ENCODE assay signal across 12 mouse cellular contexts in the genomic region with DNA sequence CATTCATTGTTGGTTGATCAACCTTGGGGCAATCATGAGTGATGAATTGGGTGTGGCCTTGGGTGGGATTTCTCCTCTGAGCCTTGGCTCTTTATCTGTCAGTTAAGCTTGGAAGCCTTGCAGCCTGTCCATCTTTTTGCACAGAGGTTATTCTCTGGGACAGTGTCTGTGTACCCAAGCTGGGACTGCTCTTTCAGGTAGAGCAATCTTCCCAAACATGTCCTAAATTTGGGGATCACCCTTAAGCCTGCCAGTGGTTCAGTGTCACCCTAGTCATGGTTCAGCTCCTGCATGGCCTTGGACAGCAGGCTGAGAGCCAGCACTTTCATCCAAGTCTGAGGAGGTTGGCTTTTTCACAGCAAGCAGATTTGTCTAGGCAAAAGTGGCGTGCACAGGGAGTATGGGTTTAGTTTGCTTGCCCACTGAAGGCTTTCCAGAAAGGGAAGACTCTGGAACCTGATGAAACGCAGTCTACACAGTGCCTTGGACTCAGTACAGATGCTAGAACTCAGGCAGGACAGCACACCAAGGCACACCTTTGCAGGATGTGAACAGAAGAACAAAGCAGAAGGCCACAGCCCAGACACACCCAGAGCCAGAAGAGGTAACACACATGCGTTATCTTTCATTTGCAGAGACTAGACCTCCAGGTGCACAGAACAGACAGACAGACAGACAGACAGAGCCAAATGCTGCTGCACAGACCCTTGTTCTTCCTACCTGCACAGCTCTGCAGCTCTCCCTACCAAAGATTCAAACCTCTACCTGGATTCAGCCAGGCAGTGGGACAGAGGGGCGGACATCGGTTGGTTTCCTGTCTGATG.
DNase-seq lines count a peak whose midpoint lies in the region; ATAC-seq and TF ChIP-seq lines count a peak whose summit lies in the region.
"Had no signal": no experiment of that assay in that cellular context is flagged by ENCODE, and none has a peak within 500 bp of the region (broad histone marks: within the 10 kb centered on the region; RNA-seq: fewer than 3 reads in every experiment).

No protein-coding gene starts in this region.

- H3K9me3 ChIP-seq in heart, embryonic 15.5 days (replicated peaks): no peaks in the 10 kb centered on the region
- H3K9me3 ChIP-seq in E14TG2a.4 (ENCODE audit: low read length): no peaks in the 10 kb centered on the region
- no peaks in the 10 kb centered on the region for H3K9me3 ChIP-seq in ES-E14 (ENCODE audit: control insufficient read depth, insufficient read depth, low read depth, low read length)
- no peaks in the 10 kb centered on the region for H3K9me3 ChIP-seq in intestine, embryonic 15.5 days
- H3K9me3 ChIP-seq: midbrain, embryonic 15.5 days; neural tube, embryonic 12.5 days had no signal

- no peaks in the 10 kb centered on the region for H3K27me3 ChIP-seq in heart, embryonic 15.5 days
- H3K27me3 ChIP-seq in E14TG2a.4 (ENCODE audit: insufficient read depth, low read length): no peaks in the 10 kb centered on the region
- H3K27me3 ChIP-seq in intestine, embryonic 15.5 days (replicated peaks): no peaks in the 10 kb centered on the region
- H3K27me3 ChIP-seq: midbrain, embryonic 15.5 days; neural tube, embryonic 12.5 days had no signal

- no peak for TF ChIP-seq CTCF in E14TG2a.4 (conservative IDR thresholded peaks at IDR 0.05; ENCODE audit: low read length)

- WGBS in heart, embryonic 15.5 days: 80% methylated on average over 5 of the region's 5 CpGs
- WGBS in intestine, embryonic 15.5 days: 72% methylated on average over 5 of the region's 5 CpGs

- in situ Hi-C loops in ES-E14 (cut with MboI; ENCODE audit: low sequenced_read_pairs in 2 of 2, unreplicated experiment in 2 of 2): no loop called here

- H3K4me1 ChIP-seq in heart, embryonic 15.5 days (replicated peaks): peaks cover 11% of the 10 kb centered on the region
- peaks cover 94% of the 10 kb centered on the region for H3K4me1 ChIP-seq in E14TG2a.4 (replicated peaks; ENCODE audit: low read depth, low read length)
- H3K4me1 ChIP-seq in ES-E14 (ENCODE audit: control insufficient read depth in 2 of 2, insufficient read depth in 2 of 2, low read length in 2 of 2, poor library complexity in 1 of 2): peaks cover 10 to 39% of the 10 kb centered on the region in 2 experiments
- H3K4me1 ChIP-seq in intestine, embryonic 15.5 days (replicated peaks): peaks cover 14% of the 10 kb centered on the region
- H3K4me1 ChIP-seq: midbrain, embryonic 15.5 days; neural tube, embryonic 12.5 days had no signal

- ATAC-seq in heart, embryonic 15.5 days (replicated peaks; ENCODE audit: insufficient number of reproducible peaks, insufficient read depth, low FRiP score, low read depth): no peak
- peak; percentile 50 for ATAC-seq in intestine, embryonic 15.5 days
- ATAC-seq: midbrain, embryonic 15.5 days had no signal

- H3K9ac ChIP-seq in heart, embryonic 15.5 days: no peak overlapping the region
- peak overlapping the region; percentile 48; the same call in 1 of the 2 replicates for H3K9ac ChIP-seq in ES-E14 (ENCODE audit: insufficient read depth, low read depth, low read length, poor library complexity, severe bottlenecking)
- H3K9ac ChIP-seq in intestine, embryonic 15.5 days: no peak overlapping the region
- H3K9ac ChIP-seq: midbrain, embryonic 15.5 days; neural tube, embryonic 12.5 days had no signal

- peaks cover 10% of the 10 kb centered on the region; the same call in 1 of the 2 replicates for H3K36me3 ChIP-seq in heart, embryonic 15.5 days
- H3K36me3 ChIP-seq in E14TG2a.4 (ENCODE audit: insufficient read depth, low read length) (peaks cover 41% of the 10 kb centered on the region), ES-E14 (ENCODE audit: control insufficient read depth, insufficient read depth, low read length, poor library complexity, severe bottlenecking) (peaks cover 16% of the 10 kb centered on the region)
- H3K36me3 ChIP-seq in intestine, embryonic 15.5 days: peaks cover 3% of the 10 kb centered on the region; the same call in 1 of the 2 replicates
- H3K36me3 ChIP-seq: midbrain, embryonic 15.5 days had no signal

- H3K4me3 ChIP-seq in heart, embryonic 15.5 days: no peak overlapping the region
- peak overlapping the region; percentile 59 for H3K4me3 ChIP-seq in E14TG2a.4 (replicated peaks; ENCODE audit: low read length)
- peak overlapping the region; percentile 11 to 43; a peak in 3 of 4 replicates for H3K4me3 ChIP-seq in ES-E14 (ENCODE audit: insufficient read depth in 1 of 2, low read depth in 1 of 2, low read length in 2 of 2, poor library complexity in 1 of 2, severe bottlenecking in 1 of 2)
- no peak overlapping the region for H3K4me3 ChIP-seq in intestine, embryonic 15.5 days (replicated peaks)
- H3K4me3 ChIP-seq: layer of hippocampus, adult 2 months; midbrain, embryonic 15.5 days; neural tube, embryonic 12.5 days had no signal

- intact Hi-C loops in heart, postnatal 14 days (cut with DNase I): loop anchor here (5.0 kb wide), 2 partner anchors 66 to 284 kb away; a partner anchor contains a TSS

- peak overlapping the region; percentile 18 for H3K27ac ChIP-seq in heart, embryonic 15.5 days
- peak overlapping the region; percentile 92 for H3K27ac ChIP-seq in ES-E14 (ENCODE audit: insufficient read depth, low read depth, low read length, poor library complexity, severe bottlenecking)
- H3K27ac ChIP-seq in intestine, embryonic 15.5 days: 0 out of 2 replicates have a peak overlapping the region, but pooled peaks have one; percentile 9
- H3K27ac ChIP-seq: layer of hippocampus, adult 2 months; midbrain, embryonic 15.5 days; neural tube, embryonic 12.5 days had no signal

- no peak overlapping the region for H3K4me2 ChIP-seq in heart, embryonic 15.5 days
- H3K4me2 ChIP-seq in intestine, embryonic 15.5 days (replicated peaks): no peak overlapping the region
- H3K4me2 ChIP-seq: midbrain, embryonic 15.5 days; neural tube, embryonic 12.5 days had no signal

- DNase-seq in heart, postnatal 14 days: no peak
- no peak for DNase-seq in ES-E14 (ENCODE audit: low read depth, low spot score)
- no peak for DNase-seq in frontal cortex, adult 2 months (ENCODE audit: extremely low spot score in 1 of 2, low spot score in 1 of 2)
- DNase-seq in urinary bladder, postnatal 25 days (ENCODE audit: low spot score): no peak
- DNase-seq: cerebellum, postnatal 36 days; thymus, postnatal 36 days had no signal

TF ChIP-seq in ES-E14, 5 proteins besides CTCF, POLR2A, EP300 and RAD21:
- no peak for TF ChIP-seq HCFC1 (IDR thresholded peaks at IDR 0.05; ENCODE audit: borderline replicate concordance, insufficient read depth, low read length)
- no peak for TF ChIP-seq CHD2 (IDR thresholded peaks at IDR 0.05; ENCODE audit: low read depth, low read length)
- TF ChIP-seq MAFK (IDR thresholded peaks at IDR 0.05; ENCODE audit: insufficient read depth, low read depth, low read length): no peak
- no peak for TF ChIP-seq ZC3H11A (IDR thresholded peaks at IDR 0.05; ENCODE audit: borderline replicate concordance, low read depth, low read length)
- TF ChIP-seq ZNF384 (IDR thresholded peaks at IDR 0.05; ENCODE audit: low read depth, low read length): no peak

Comparison
In these comparisons a context has a peak if more than half of its experiments do, and no peak if none do; other contexts are left out.
1. H3K27ac ChIP-seq: peak in every context shown above with its lines; median percentile 92 in ES-E14; 18 in heart, embryonic 15.5 days; 9 in intestine, embryonic 15.5 days.
2. H3K4me3 ChIP-seq: peak in E14TG2a.4 (single experiment) and ES-E14 (2 of 2); none in heart, embryonic 15.5 days (single experiment) and intestine, embryonic 15.5 days (single experiment).